Mouse (Mus musculus) midbrain, embryonic 14.5 days (tissue): ENCODE measurements around the gene Ildr1. TPM values are rescaled to one million over a fixed set of nuclear protein-coding genes. Genes with fewer than 3 reads are reported as not detected.

Experiments used
- ATAC-seq: fragments of 200-750 bp; cut with Nextera tagmentation; 2 replicates; pipeline ENCODE4 v1.8.0; 2017; ENCODE audit warnings: moderate number of reproducible peaks, moderate library complexity; ENCODE audit not compliant: low FRiP score, low TSS enrichment
- DNase-seq: peaks from one replicate; pipeline ENCODE4 v3.0.0-alpha.2; 2015
- H3K27ac ChIP-seq: fragments of 300-500 bp; sonication (generic); replicated peaks from 2 replicates; pipeline ENCODE4 v1.5.1; 2014; ENCODE audit warnings: mild to moderate bottlenecking, low read depth, low read length, moderate library complexity
- H3K27me3 ChIP-seq: fragments of 300-500 bp; sonication (generic); 2 replicates; pipeline ENCODE4 v1.6.1; 2014; ENCODE audit warnings: low read length, control low read depth, mixed read lengths; ENCODE audit not compliant: control insufficient read depth, insufficient read depth
- H3K36me3 ChIP-seq: fragments of 300-500 bp; sonication (generic); 2 replicates; pipeline ENCODE4 v1.6.1; 2014; ENCODE audit warnings: low read length, control low read depth; ENCODE audit not compliant: control insufficient read depth, insufficient read depth
- H3K4me1 ChIP-seq: fragments of 300-500 bp; sonication (generic); 2 replicates; pipeline ENCODE4 v1.6.1; 2014; ENCODE audit warnings: mild to moderate bottlenecking, antibody characterized with exemption, low read length, control low read depth; ENCODE audit not compliant: control insufficient read depth, insufficient read depth
- H3K4me2 ChIP-seq: fragments of 300-500 bp; sonication (generic); 2 replicates; pipeline ENCODE4 v1.6.1; 2014; ENCODE audit warnings: mild to moderate bottlenecking, low read length, moderate library complexity
- H3K4me3 ChIP-seq: fragments of 300-500 bp; sonication (generic); replicated peaks from 2 replicates; pipeline ENCODE4 v1.5.1; 2014; ENCODE audit warnings: low read depth, low read length
- H3K9ac ChIP-seq: fragments of 300-500 bp; sonication (generic); replicated peaks from 2 replicates; pipeline ENCODE4 v1.6.1; 2014; ENCODE audit warnings: mild to moderate bottlenecking, low read length, moderate library complexity
- H3K9me3 ChIP-seq: fragments of 300-500 bp; sonication (generic); 2 replicates; pipeline ENCODE4 v1.6.1; 2016; ENCODE audit warnings: low read length, control low read depth, mixed read lengths; ENCODE audit not compliant: control insufficient read depth
- WGBS: fragments of 180-500 bp; shearing (Covaris S2); extraction: QIAGEN DNeasy Blood & Tissue Kit; methylation state at CpG from one replicate; pipeline ENCODE4 v1.1.7; 2014; 5-methylcytosine and 5-hydroxymethylcytosine counted together
- polyA plus RNA-seq: library from polyadenylated mRNA; unstranded; fragments of >200 nt; fragmentation: Nextera tagmentation; extraction: Ambion mirVana; gene quantifications from 2 replicates; pipeline ENCODE4 v1.2.1, GENCODE M21; 2014

The Ildr1 gene
- polyA plus RNA-seq, 1 experiment from 2014 or later, result 0.26 TPM

DNA sequence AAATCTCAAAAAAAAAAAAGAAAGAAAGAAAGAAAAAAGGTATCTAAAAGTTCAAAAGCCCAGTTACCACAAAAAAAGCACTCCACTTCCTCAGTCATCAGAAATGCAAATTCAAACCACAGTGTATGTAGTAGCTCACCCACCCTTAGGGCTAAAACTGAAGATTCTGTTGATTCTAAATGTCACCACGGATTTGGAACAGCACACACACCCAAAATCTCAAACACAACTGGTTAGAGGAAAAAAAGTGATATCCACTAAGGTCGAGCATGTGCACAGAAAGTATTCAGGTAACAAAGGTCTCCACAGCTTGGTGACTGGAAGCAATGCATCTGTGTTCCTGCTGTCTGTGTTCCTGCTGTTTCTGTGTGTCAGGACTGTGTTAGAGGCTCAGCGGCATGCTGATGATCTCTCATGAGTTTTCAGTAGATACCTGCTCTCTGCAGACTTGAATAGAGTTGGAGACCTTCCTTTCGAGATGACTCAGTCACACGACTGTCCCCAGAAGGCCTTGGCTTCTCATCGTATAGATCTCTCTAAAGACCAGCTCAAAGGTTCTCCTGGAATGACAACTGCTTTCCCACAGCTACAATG is 9.4 kb upstream of the Ildr1 start:
- Histone ChIP-seq H3K4me2 (no peak overlapping the region), H3K9ac (no peak overlapping the region), H3K27ac (no peak overlapping the region), H3K4me3 (no peak overlapping the region), H3K4me1 (no peaks in the 10 kb centered on the region), H3K9me3 (0 out of 2 replicates have a peak, but pooled peaks cover 2% of the 10 kb centered on the region), H3K36me3 (no peaks in the 10 kb centered on the region), H3K27me3 (no peaks in the 10 kb centered on the region)
- WGBS, result 81% methylated on average over 6 of the region's 6 CpGs
- ATAC-seq (no peak), DNase-seq (no peak)

DNA sequence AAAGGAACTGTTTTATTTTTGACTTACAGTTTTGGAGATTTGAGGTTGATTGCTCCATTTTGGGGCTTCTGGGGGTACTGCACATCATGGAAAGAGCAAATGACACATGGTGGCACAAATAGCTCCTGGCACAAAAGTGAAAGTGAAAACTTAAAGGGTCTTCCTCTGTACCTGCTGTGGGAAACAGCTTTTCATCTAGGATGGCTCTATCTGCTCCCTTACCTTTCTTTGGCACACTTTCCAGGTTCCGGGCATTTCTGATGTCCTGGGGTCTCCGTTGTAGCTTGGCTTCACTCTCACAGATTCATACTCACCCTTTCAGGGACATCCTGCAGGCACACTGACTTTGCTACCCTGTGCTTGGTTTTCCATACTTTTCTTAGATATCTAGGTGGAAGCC is 5.7 kb upstream of the Ildr1 start:
- Histone ChIP-seq H3K4me3 (no peak overlapping the region), H3K9ac (no peak overlapping the region), H3K27ac (no peak overlapping the region), H3K27me3 (peaks cover 5% of the 10 kb centered on the region; the same call in 1 of the 2 replicates), H3K36me3 (no peaks in the 10 kb centered on the region), H3K4me1 (no peaks in the 10 kb centered on the region), H3K9me3 (0 out of 2 replicates have a peak, but pooled peaks cover 2% of the 10 kb centered on the region), H3K4me2 (no peak overlapping the region)
- WGBS, result 93% methylated on average over 2 of the region's 2 CpGs
- ATAC-seq (no peak), DNase-seq (no peak)

DNA sequence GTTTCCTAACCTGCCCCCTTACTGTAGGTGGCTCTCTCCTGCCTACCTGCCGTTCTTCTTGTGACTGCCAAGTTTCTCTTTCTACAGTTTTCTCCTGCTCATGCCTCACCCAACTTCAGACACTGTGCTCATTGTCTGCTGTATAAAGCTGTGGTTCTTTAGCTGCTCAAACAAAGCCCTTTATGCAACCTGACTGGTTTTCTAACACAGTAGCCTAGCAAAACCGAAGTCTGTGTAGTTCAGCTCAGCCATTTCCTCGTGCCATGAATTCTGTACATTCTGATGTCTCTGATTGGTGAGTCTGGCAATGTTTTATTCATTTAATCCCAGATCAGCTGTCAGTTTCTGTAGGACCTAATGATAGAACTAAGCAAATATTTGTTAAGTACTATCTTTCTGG is 2.3 kb upstream of the Ildr1 start:
- WGBS, result 62% methylated on average over 3 of the region's 3 CpGs

DNA sequence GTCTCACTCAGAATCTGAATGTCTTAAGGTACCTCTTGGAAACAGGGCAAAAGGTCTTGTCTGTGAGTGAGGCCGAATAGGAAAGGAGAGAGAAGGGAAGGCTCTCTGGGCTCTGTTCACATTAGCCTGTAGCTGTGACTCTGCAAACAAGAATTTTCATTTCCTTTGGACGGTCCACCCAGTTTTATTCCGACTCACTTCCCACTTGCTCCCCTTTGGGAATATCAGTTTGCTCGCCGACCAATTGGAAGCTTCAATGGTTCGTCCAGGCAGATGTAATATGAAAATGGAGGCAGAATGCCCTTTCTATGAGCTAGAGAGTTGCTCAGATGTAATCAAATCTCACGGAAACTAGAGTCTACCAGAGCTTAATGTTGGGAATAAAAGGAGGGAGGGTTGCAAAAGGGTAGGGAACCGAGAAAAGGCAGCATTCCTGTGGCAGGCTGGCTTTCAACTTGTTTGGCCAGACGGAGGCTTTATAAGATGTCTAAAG is 1.1 kb downstream of the Ildr1 start:
- no peaks in the 10 kb centered on the region for H3K36me3 ChIP-seq
- H3K27me3 ChIP-seq, result peaks cover 25% of the 10 kb centered on the region; the same call in 1 of the 2 replicates
- H3K4me3 ChIP-seq, result no peak overlapping the region
- peaks cover 6% of the 10 kb centered on the region; the same call in 1 of the 2 replicates for H3K4me1 ChIP-seq
- DNase-seq, result no peak
- H3K9ac ChIP-seq, result no peak overlapping the region
- ATAC-seq, result no peak
- no peak overlapping the region for H3K27ac ChIP-seq
- WGBS, result 69% methylated on average over 9 of the region's 9 CpGs
- H3K9me3 ChIP-seq, result no peaks in the 10 kb centered on the region
- H3K4me2 ChIP-seq, result no peak overlapping the region

More for the DNA sequence above, 2.3 kb upstream of the Ildr1 start:
- ATAC-seq, result no peak
- H3K4me3 ChIP-seq, result no peak overlapping the region
- no peaks in the 10 kb centered on the region for H3K36me3 ChIP-seq
- H3K4me1 ChIP-seq, result peaks cover 6% of the 10 kb centered on the region; the same call in 1 of the 2 replicates
- H3K27me3 ChIP-seq, result peaks cover 25% of the 10 kb centered on the region; the same call in 1 of the 2 replicates
- H3K9me3 ChIP-seq, result no peaks in the 10 kb centered on the region
- no peak overlapping the region for H3K4me2 ChIP-seq
- DNase-seq, result no peak
- H3K27ac ChIP-seq, result no peak overlapping the region
- no peak overlapping the region for H3K9ac ChIP-seq

DNA sequence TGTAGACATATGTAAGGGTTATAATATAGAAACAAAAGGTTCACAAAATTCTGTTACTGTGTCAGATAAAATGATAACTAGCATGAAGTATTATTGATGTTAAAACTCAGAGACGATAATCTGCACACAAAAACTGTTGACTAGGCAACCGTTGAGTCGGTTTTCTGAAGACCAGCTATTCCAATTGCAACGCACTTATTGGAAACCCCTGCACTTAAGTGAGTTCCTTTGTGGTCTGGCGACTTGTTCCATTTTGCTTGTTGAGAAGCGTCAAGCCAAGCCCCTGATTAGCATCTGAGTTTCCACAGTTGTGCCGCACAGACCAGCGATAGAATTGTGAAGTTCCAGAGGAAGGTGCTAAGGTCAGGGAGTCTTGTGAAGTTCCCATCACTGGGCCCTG is 3.6 kb downstream of the Ildr1 start:
- no peaks in the 10 kb centered on the region for H3K36me3 ChIP-seq
- no peak overlapping the region for H3K4me2 ChIP-seq
- no peaks in the 10 kb centered on the region for H3K9me3 ChIP-seq
- H3K9ac ChIP-seq, result no peak overlapping the region
- DNase-seq, result no peak
- H3K27me3 ChIP-seq, result peaks cover 25% of the 10 kb centered on the region; the same call in 1 of the 2 replicates
- peaks cover 6% of the 10 kb centered on the region; the same call in 1 of the 2 replicates for H3K4me1 ChIP-seq
- no peak overlapping the region for H3K27ac ChIP-seq
- ATAC-seq, result no peak
- H3K4me3 ChIP-seq, result no peak overlapping the region
- WGBS, result 81% methylated on average over 8 of the region's 8 CpGs

DNA sequence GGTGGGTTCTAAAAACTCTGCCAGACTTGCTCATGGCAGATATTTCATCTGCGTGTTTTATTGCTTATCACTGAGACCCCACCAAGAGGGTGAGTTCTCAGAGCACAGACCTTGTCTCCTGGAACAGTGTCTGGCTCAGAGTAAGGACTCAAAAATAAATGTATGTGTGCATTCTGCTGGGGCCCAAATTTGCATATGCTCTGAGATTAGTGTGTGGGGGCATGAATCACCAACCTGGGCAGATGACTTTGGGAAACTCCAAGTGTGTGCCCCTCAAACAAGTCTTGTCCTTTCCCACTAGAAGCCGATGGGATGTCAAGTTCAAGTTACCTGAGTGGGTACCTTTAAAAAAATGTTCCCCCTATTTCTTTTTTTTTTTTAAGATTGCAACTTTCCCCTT is 6.7 kb downstream of the Ildr1 start:
- Histone ChIP-seq H3K4me3 (no peak overlapping the region), H3K9ac (no peak overlapping the region), H3K36me3 (no peaks in the 10 kb centered on the region), H3K9me3 (no peaks in the 10 kb centered on the region), H3K4me1 (no peaks in the 10 kb centered on the region), H3K27ac (no peak overlapping the region), H3K27me3 (no peaks in the 10 kb centered on the region), H3K4me2 (no peak overlapping the region)
- no peak for ATAC-seq
- 92% methylated on average over 2 of the region's 2 CpGs for WGBS
- DNase-seq, result no peak

DNA sequence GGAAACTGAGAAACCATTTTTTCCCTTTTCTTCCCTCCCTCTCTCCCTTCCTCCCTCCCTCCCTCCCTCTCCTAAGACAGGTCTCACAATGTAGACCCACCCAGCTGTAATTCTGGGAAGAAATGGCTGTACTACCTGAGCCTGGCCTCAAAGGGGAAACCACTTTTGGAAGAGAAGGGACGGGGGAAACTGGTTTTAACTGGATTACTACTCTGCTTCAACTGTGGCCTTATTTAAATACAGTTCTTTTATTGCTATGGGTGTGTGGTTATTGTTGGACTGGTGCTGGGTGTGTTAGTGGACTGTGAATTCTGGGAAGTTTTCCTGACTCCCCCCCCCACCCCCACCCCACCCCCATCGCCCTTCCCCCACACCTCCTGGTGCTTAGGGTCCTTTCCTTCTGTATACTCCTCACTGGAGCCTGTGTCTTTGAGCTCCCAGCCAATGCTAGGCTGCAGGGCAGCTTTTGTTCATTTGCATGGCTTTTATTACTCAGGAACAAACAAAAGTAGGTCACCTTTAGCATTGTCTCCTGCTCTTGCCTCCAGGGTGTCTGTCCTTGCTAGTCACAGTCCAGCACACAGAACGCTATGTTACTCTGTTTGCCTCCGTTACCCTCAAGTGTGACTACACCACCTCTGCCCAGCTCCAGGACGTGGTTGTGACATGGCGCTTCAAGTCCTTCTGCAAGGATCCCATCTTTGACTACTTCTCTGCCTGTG is 14.1 kb downstream of the Ildr1 start:
- ATAC-seq (no peak), DNase-seq (no peak)
- Histone ChIP-seq H3K27me3 (no peaks in the 10 kb centered on the region), H3K4me2 (no peak overlapping the region), H3K36me3 (no peaks in the 10 kb centered on the region), H3K9ac (no peak overlapping the region), H3K4me3 (no peak overlapping the region), H3K4me1 (no peaks in the 10 kb centered on the region), H3K9me3 (no peaks in the 10 kb centered on the region), H3K27ac (no peak overlapping the region)
- 62% methylated on average over 6 of the region's 6 CpGs for WGBS

DNA sequence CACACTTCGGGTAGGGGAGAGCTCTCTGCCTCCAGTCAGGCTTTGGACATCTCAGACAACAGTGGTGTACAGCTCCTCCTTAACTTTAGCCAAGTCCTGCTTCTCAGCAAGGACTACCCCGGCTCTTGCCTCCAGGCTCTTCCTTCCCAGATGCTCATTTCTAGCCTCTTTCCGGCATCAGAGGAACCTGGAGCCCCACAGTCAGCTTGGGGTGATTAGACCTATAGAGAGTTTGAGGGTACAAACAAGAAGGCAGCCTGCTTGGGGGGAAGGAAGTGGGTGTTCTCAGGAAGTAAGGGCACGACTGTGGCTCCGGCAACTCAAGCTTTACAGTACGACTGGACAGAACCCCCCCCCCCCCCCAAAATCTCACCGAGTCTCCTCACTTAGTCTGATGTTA is 15.0 kb downstream of the Ildr1 start:
- no peaks in the 10 kb centered on the region for H3K36me3 ChIP-seq
- no peak for ATAC-seq
- H3K9me3 ChIP-seq, result no peaks in the 10 kb centered on the region
- no peak for DNase-seq
- H3K9ac ChIP-seq, result no peak overlapping the region
- no peak overlapping the region for H3K4me3 ChIP-seq
- no peaks in the 10 kb centered on the region for H3K4me1 ChIP-seq
- H3K4me2 ChIP-seq, result no peak overlapping the region
- WGBS, result 91% methylated on average over 7 of the region's 7 CpGs
- no peak overlapping the region for H3K27ac ChIP-seq
- no peaks in the 10 kb centered on the region for H3K27me3 ChIP-seq

DNA sequence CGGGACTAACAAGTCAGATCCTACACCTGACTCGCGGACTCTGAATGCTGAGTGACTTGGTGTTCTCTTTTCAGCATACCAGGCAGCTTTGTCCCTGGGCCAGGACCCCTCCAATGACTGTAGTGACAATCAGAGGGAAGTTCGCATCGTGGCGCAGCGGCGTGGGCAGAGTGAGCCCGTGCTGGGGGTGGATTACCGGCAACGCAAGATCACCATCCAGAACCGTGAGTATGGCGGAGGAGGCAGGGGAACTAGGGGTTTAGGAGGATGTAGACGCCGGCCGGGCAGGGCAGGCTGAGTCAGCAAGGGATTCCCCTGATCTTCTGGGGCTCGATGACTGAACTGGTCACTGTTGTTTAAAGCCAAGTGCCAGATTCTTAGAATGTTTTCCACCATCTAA is 15.6 kb downstream of the Ildr1 start:
- 92% methylated on average over 17 of the region's 17 CpGs for WGBS
- no peaks in the 10 kb centered on the region for H3K36me3 ChIP-seq
- ATAC-seq, result no peak
- no peak for DNase-seq
- no peak overlapping the region for H3K4me3 ChIP-seq
- H3K4me1 ChIP-seq, result no peaks in the 10 kb centered on the region
- H3K27me3 ChIP-seq, result no peaks in the 10 kb centered on the region
- H3K9me3 ChIP-seq, result no peaks in the 10 kb centered on the region
- no peak overlapping the region for H3K27ac ChIP-seq
- H3K9ac ChIP-seq, result no peak overlapping the region
- no peak overlapping the region for H3K4me2 ChIP-seq
